Mouse (Mus musculus) kidney, adult 8-10 months (tissue): Measurements from ENCODE around the gene Creb3l4.
A peak's percentile ranks its signal among the peaks of the same experiment; 100 is the strongest.

Experiments
- DNase-seq, 2 experiments: peaks; one replicate each; pipeline ENCODE4 v3.0.0; 2022

Creb3l4 gene

GRCm38 (mm10) chr3:90224331-90224730 lies 19.0 kb downstream of the Creb3l4 start:
- DNase-seq, result no peak

GRCm38 (mm10) chr3:90222941-90223340 lies 20.4 kb downstream of the Creb3l4 start:
- DNase-seq, result no peak

GRCm38 (mm10) chr3:90222455-90222854 lies 20.9 kb downstream of the Creb3l4 start:
- DNase-seq, result no peak

- DNase-seq, result no peak
Observed at GRCm38 (mm10) chr3:90221123-90221522, 22.2 kb downstream of the Creb3l4 start.

- DNase-seq, result peak; percentile 79 to 82
Observed at GRCm38 (mm10) chr3:90220531-90220951, 22.8 kb downstream of the Creb3l4 start.

GRCm38 (mm10) chr3:90220088-90220487 lies 23.2 kb downstream of the Creb3l4 start:
- DNase-seq, result peak in 1 of 2 experiments; percentile 58

- no peak for DNase-seq
Observed at GRCm38 (mm10) chr3:90215825-90216380, 27.4 kb downstream of the Creb3l4 start.

- DNase-seq, result peak in 1 of 2 experiments; percentile 26
Observed at GRCm38 (mm10) chr3:90213956-90214684, 29.2 kb downstream of the Creb3l4 start.

- DNase-seq, result peak; percentile 94 to 95
Observed at GRCm38 (mm10) chr3:90213377-90213866, 29.9 kb downstream of the Creb3l4 start, which contains the start of the genes Rps27 and Rab13. Rps27 (minus strand) TSS chr3:90213651. Rab13 (plus strand) TSS chr3:90213695.

- no peak for DNase-seq
Observed at GRCm38 (mm10) chr3:90212723-90213122, 30.6 kb downstream of the Creb3l4 start.

GRCm38 (mm10) chr3:90211475-90212398 lies 31.6 kb downstream of the Creb3l4 start:
- no peak for DNase-seq

GRCm38 (mm10) chr3:90209908-90210566 lies 33.3 kb downstream of the Creb3l4 start:
- no peak for DNase-seq

GRCm38 (mm10) chr3:90208662-90209061 lies 34.6 kb downstream of the Creb3l4 start:
- DNase-seq, result no peak

- no peak for DNase-seq
Observed at GRCm38 (mm10) chr3:90204582-90204981, 38.7 kb downstream of the Creb3l4 start.

- no peak for DNase-seq
Observed at GRCm38 (mm10) chr3:90203619-90204018, 39.7 kb downstream of the Creb3l4 start.

- no peak for DNase-seq
Observed at GRCm38 (mm10) chr3:90202884-90203283, 40.4 kb downstream of the Creb3l4 start.

GRCm38 (mm10) chr3:90197548-90197947 lies 45.8 kb downstream of the Creb3l4 start:
- no peak for DNase-seq

- DNase-seq, result no peak
Observed at GRCm38 (mm10) chr3:90195644-90196043, 47.7 kb downstream of the Creb3l4 start.

- no peak for DNase-seq
Observed at GRCm38 (mm10) chr3:90194759-90195158, 48.6 kb downstream of the Creb3l4 start.

GRCm38 (mm10) chr3:90190859-90191510 lies 52.3 kb downstream of the Creb3l4 start:
- no peak for DNase-seq
